Mouse (Mus musculus) thymus, adult 2 months (tissue): ENCODE data around the gene Svop.

Experiments
- CTCF ChIP-seq: fragments of 200-500 bp; IDR thresholded peaks from 2 replicates; pipeline ENCODE4 v1.5.1; 2012; ENCODE audit warnings: mild to moderate bottlenecking, control low read depth, low read length, moderate library complexity, borderline replicate concordance; ENCODE audit not compliant: control insufficient read depth, poor library complexity, insufficient read depth; ENCODE audit errors: extremely low read depth
- POLR2A ChIP-seq: fragments of 200-500 bp; IDR thresholded peaks from 2 replicates; pipeline ENCODE4 v1.6.1; 2012; ENCODE audit warnings: mild to moderate bottlenecking, low read length, control low read depth, moderate library complexity; ENCODE audit not compliant: control insufficient read depth, poor library complexity, insufficient read depth; ENCODE audit errors: extremely low read depth

DNA sequence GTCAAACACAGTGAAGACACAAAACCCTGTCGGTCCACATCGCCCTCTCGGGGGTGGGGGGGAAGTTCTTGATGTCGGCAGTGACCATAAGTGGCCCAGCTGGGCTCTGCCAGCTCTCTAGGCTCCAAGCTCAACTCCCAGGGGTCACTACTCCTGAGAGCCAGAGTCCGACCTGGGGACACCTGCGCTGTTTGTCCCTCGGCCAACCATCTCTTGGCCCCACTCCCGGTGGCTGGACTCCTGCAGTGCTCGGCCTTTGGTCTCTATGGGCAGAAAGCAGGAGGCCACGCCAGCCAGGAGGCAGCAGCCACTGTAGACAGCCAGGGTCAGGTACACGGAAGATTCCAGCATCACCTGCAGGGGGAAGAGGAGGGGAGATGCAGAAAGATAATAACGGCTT is 63.3 kb downstream of the Svop start:
- no peak for TF ChIP-seq CTCF
- TF ChIP-seq POLR2A = no peak
